In genomic region chr6:133935671-133936070, GRCm38 (mm10) we compare ENCODE assay signal across 21 mouse cellular contexts.
DNase-seq lines count a peak whose midpoint lies in the region; ATAC-seq and TF ChIP-seq lines count a peak whose summit lies in the region.
"Had no signal": no experiment of that assay in that cellular context is flagged by ENCODE, and none has a peak within 500 bp of the region (broad histone marks: within the 10 kb centered on the region; RNA-seq: fewer than 3 reads in every experiment).

No protein-coding gene starts in this region.

- no peak for TF ChIP-seq CTCF in brain, embryonic 14.5 days (IDR thresholded peaks at IDR 0.05; ENCODE audit: borderline replicate concordance, extremely low read depth, insufficient read depth, insufficient read length)

- peak; percentile 3 to 22 for DNase-seq in adrenal gland, postnatal 36 days
- no peak for DNase-seq in adrenal gland, postnatal 4 days (ENCODE audit: low spot score in 2 of 2)
- DNase-seq in layer of hippocampus, adult 9-11 months: peak; percentile 17
- DNase-seq in layer of hippocampus, postnatal 36 days: no peak
- DNase-seq in brain, embryonic 14.5 days (ENCODE audit: low read depth): peak; percentile 2
- DNase-seq in heart, adult 18-20 months: no peak
- DNase-seq: adrenal gland, adult 8-10 months; adrenal gland, postnatal 25 days; B cell, adult 2 months; cerebellum, adult 18-20 months; cerebellum, adult 9-10 months; cerebellum, postnatal 25 days; gastrocnemius, postnatal 25 days; heart, adult 2 months; heart, postnatal 14 days; heart, postnatal 4 days had no signal

- no peak for ATAC-seq in megakaryocyte, adult 5-6 weeks (ENCODE audit: poor library complexity, severe bottlenecking)
- ATAC-seq: activated CD4-positive, CD25-positive, alpha-beta regulatory T cell, adult 4 months; forebrain, embryonic 14.5 days; hindbrain, postnatal 0 days; inflammation-experienced regulatory T-cells, adult 6 months had no signal

- TF ChIP-seq POLR2A in brain, embryonic 14.5 days (IDR thresholded peaks at IDR 0.05; ENCODE audit: borderline replicate concordance, extremely low read depth, insufficient read depth, insufficient read length, poor library complexity, severe bottlenecking): no peak

Comparison
In these comparisons a context has a peak if more than half of its experiments do, and no peak if none do; other contexts are left out.
1. DNase-seq: peak in adrenal gland, postnatal 36 days (2 of 2), layer of hippocampus, adult 9-11 months (single experiment) and brain, embryonic 14.5 days (single experiment); none in adrenal gland, postnatal 4 days (0 of 2), layer of hippocampus, postnatal 36 days (0 of 2) and heart, adult 18-20 months (0 of 2).